Mouse (Mus musculus) hindbrain, embryonic 12.5 days (tissue): Measurements from ENCODE around the gene Cbr3. TPM values are rescaled to one million over a fixed set of nuclear protein-coding genes. Genes with fewer than 3 reads are reported as not detected.
"Not testable (repeated sequence)": the region's sequence is repeated elsewhere in the genome, so short reads cannot be mapped to it uniquely, and the experiment has no call there.

Experiments used
- ATAC-seq: fragments of 200-750 bp; cut with Nextera tagmentation; 2 replicates; pipeline ENCODE4 v1.8.0; 2017; ENCODE audit warnings: moderate TSS enrichment; ENCODE audit not compliant: low FRiP score
- H3K27ac ChIP-seq: fragments of 300-500 bp; sonication (generic); 2 replicates; pipeline ENCODE4 v1.5.1; 2016; ENCODE audit warnings: mild to moderate bottlenecking
- H3K27me3 ChIP-seq: fragments of 300-500 bp; sonication (generic); 2 replicates; pipeline ENCODE4 v1.6.1; 2016; ENCODE audit warnings: mild to moderate bottlenecking
- H3K36me3 ChIP-seq: fragments of 300-500 bp; sonication (generic); 2 replicates; pipeline ENCODE4 v1.6.1; 2016; ENCODE audit warnings: mild to moderate bottlenecking
- H3K4me1 ChIP-seq: fragments of 300-500 bp; sonication (generic); 2 replicates; pipeline ENCODE4 v1.6.1; 2016
- H3K4me2 ChIP-seq: fragments of 300-500 bp; sonication (generic); replicated peaks from 2 replicates; pipeline ENCODE4 v1.6.1; 2016; ENCODE audit warnings: mild to moderate bottlenecking
- H3K4me3 ChIP-seq: fragments of 300-500 bp; sonication (generic); 2 replicates; pipeline ENCODE4 v1.5.1; 2016; ENCODE audit warnings: mild to moderate bottlenecking
- H3K9ac ChIP-seq: fragments of 300-500 bp; sonication (generic); 2 replicates; pipeline ENCODE4 v1.6.1; 2016; ENCODE audit warnings: mild to moderate bottlenecking, moderate library complexity
- H3K9me3 ChIP-seq: fragments of 300-500 bp; sonication (generic); replicated peaks from 2 replicates; pipeline ENCODE4 v1.6.1; 2016; ENCODE audit warnings: mild to moderate bottlenecking
- WGBS: fragments of 180-500 bp; shearing (Covaris S2); methylation state at CpG from one replicate; pipeline ENCODE4 v1.1.7; 2016; 5-methylcytosine and 5-hydroxymethylcytosine counted together
- polyA plus RNA-seq: library from polyadenylated mRNA; unstranded; fragments of >200 nt; fragmentation: Nextera tagmentation; extraction: Ambion mirVana; gene quantifications from 2 replicates; pipeline ENCODE4 v1.2.1, GENCODE M21; 2016

The Cbr3 gene
- polyA plus RNA-seq, 1 experiment from 2014 or later = 0.30 TPM

DNA sequence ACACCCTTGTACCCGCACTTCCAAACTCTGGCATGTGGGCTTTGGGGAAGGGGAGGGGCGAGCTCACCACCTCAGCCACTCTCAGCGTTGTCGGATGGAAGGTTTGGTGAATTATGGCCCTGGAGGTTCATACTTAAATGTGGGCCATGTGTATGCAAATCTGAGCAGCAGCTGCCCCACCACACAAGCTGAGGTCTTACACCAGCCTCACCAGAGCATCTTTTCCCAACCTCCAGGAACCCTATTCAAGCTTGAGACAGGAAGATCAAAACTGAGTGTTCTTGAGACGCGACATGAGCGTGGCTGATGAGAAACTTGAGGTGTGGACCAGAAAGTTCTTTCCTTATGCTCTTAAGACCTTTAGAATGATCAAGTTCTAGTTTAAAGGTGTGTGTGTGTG is 1.4 kb downstream of the Cbr3 start:
- WGBS = 31% methylated on average over 7 of the region's 7 CpGs
- no peak overlapping the region for H3K4me3 ChIP-seq
- H3K36me3 ChIP-seq = no peaks in the 10 kb centered on the region
- no peak overlapping the region for H3K9ac ChIP-seq
- H3K27me3 ChIP-seq = peaks cover 51% of the 10 kb centered on the region
- no peak overlapping the region for H3K4me2 ChIP-seq
- no peak for ATAC-seq
- H3K27ac ChIP-seq = no peak overlapping the region
- H3K4me1 ChIP-seq = peaks cover 15% of the 10 kb centered on the region
- 0 out of 2 replicates have a peak, but pooled peaks cover 3% of the 10 kb centered on the region for H3K9me3 ChIP-seq

- ATAC-seq, H3K4me3 ChIP-seq, H3K27ac ChIP-seq, H3K36me3 ChIP-seq, H3K9ac ChIP-seq, H3K9me3 ChIP-seq, H3K4me2 ChIP-seq: not testable (repeated sequence)
- H3K4me1 ChIP-seq = peaks cover 15% of the 10 kb centered on the region
- H3K27me3 ChIP-seq = peaks cover 45% of the 10 kb centered on the region
- 96% methylated on average over 3 of the region's 3 CpGs for WGBS
These were observed 2.8 kb downstream of the Cbr3 start for GRCm38 (mm10) chr16:93685783-93686182.

- Histone ChIP-seq H3K27me3 (peaks cover 39% of the 10 kb centered on the region), H3K4me3 (no peak overlapping the region), H3K27ac (no peak overlapping the region), H3K4me2 (no peak overlapping the region), H3K9me3 (0 out of 2 replicates have a peak, but pooled peaks cover 3% of the 10 kb centered on the region), H3K4me1 (peaks cover 15% of the 10 kb centered on the region), H3K9ac (no peak overlapping the region), H3K36me3 (no peaks in the 10 kb centered on the region)
- 81% methylated on average over 5 of the region's 7 CpGs for WGBS
- no peak for ATAC-seq
These were observed 3.4 kb downstream of the Cbr3 start for GRCm38 (mm10) chr16:93686421-93686820.

DNA sequence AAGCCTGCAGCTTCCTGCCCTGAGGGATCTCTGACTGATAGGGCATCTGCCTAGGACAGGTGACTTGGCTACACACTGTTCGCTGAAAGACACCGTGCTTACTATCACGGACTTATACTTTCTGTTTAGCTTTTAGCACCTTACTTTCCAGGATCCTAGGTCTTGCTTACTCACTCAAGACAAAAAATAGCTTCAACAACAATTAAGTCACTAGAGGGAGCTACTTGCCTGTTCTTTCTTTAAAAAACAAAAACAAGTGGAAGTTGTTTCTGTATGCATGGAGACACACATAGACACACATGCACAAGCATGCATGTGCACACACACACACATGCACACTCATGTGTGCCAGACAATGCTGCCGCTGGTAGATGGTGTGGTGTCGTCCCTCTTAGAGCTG is 3.9 kb downstream of the Cbr3 start:
- Histone ChIP-seq H3K4me1 (peaks cover 15% of the 10 kb centered on the region), H3K9me3 (0 out of 2 replicates have a peak, but pooled peaks cover 3% of the 10 kb centered on the region), H3K9ac (no peak overlapping the region), H3K36me3 (no peaks in the 10 kb centered on the region), H3K4me2 (no peak overlapping the region), H3K27me3 (peaks cover 33% of the 10 kb centered on the region), H3K27ac (no peak overlapping the region), H3K4me3 (no peak overlapping the region)
- WGBS = 46% methylated on average over 5 of the region's 5 CpGs
- no peak for ATAC-seq

GRCm38 (mm10) chr16:93691206-93691841 is 8.3 kb downstream of the Cbr3 start:
- WGBS = 80% methylated on average over 6 of the region's 6 CpGs
- no peak overlapping the region for H3K4me2 ChIP-seq
- ATAC-seq = no peak
- H3K27me3 ChIP-seq = no peaks in the 10 kb centered on the region
- no peaks in the 10 kb centered on the region for H3K9me3 ChIP-seq
- no peaks in the 10 kb centered on the region for H3K4me1 ChIP-seq
- H3K9ac ChIP-seq = no peak overlapping the region
- H3K36me3 ChIP-seq = no peaks in the 10 kb centered on the region
- H3K27ac ChIP-seq = no peak overlapping the region
- H3K4me3 ChIP-seq = no peak overlapping the region

DNA sequence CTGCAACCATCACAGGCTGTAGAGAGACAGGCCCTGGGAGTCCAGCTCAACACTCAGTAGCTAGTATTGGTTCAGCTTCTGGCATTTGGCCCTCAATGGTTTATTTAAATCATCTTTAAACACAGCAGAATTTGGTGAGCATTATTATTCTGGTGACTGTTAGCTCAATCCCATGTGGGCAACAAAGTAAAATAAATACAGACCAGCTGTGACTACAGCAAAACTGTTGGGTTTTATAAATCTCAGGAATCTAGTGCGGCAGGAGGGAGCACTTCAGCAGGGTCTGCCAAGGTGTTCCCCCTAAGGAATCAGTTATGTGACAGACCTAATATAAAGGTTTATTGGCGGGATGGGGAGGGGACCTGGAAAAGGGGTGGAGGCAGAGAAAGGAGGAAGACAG is 9.7 kb downstream of the Cbr3 start:
- no peak overlapping the region for H3K9ac ChIP-seq
- no peaks in the 10 kb centered on the region for H3K4me1 ChIP-seq
- H3K4me3 ChIP-seq = no peak overlapping the region
- ATAC-seq = no peak
- no peaks in the 10 kb centered on the region for H3K36me3 ChIP-seq
- 67% methylated on average over 2 of the region's 2 CpGs for WGBS
- H3K9me3 ChIP-seq = no peaks in the 10 kb centered on the region
- no peak overlapping the region for H3K27ac ChIP-seq
- H3K27me3 ChIP-seq = no peaks in the 10 kb centered on the region
- no peak overlapping the region for H3K4me2 ChIP-seq

DNA sequence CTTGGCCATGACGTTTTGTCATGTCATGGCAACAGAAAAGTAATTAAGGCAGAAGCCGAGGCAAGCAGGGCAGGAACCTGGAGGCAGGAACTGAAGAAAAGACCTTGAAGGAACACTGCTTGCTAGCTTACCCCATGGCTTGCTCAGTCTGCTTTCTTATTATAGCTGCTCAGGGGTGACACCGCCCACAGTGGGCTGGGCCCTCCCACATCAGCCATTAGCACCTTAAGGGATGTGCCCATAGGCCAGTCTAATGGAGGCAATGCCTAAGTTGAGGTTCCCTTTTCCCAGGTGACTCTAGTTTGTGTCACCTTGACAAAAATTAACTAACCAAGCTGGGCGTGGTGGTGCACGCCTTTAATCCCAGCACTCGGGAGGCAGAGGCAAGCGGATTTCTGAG is 24.1 kb downstream of the Cbr3 start:
- no peak for ATAC-seq
- Histone ChIP-seq H3K9ac (no peak overlapping the region), H3K4me1 (no peaks in the 10 kb centered on the region), H3K27me3 (peaks cover 17% of the 10 kb centered on the region), H3K4me3 (no peak overlapping the region), H3K36me3 (no peaks in the 10 kb centered on the region), H3K27ac (no peak overlapping the region), H3K4me2 (no peak overlapping the region), H3K9me3 (no peaks in the 10 kb centered on the region)
- 92% methylated on average over 7 of the region's 7 CpGs for WGBS

- no peak overlapping the region for H3K9ac ChIP-seq
- 88% methylated on average over 1 of the region's 1 CpGs for WGBS
- H3K27me3 ChIP-seq = peaks cover 22% of the 10 kb centered on the region
These were observed 26.2 kb downstream of the Cbr3 start for GRCm38 (mm10) chr16:93709217-93709616.

DNA sequence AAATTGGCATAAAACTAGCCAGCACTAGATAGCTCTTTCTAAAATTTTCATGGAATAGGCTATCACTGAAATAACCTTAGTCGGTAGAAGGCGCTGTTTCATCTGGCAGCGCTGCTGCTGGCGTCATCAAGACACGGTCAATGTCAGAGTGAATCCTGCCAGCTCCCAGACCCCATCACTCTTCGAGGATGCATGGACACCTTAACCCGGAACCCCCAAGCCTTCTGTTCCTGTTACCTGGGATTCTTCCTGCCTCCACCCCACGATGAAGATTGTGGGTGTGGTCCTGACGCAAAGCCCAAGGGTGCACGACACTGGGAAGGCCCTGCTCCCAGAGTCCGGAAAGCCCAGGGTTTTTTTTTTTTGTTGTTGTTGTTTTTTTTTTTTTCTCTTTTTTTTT is 27.9 kb downstream of the Cbr3 start:
- Histone ChIP-seq H3K36me3 (no peaks in the 10 kb centered on the region), H3K4me2 (peak overlapping the region; percentile 74), H3K27ac (peak overlapping the region; percentile 46; the same call in 1 of the 2 replicates), H3K4me3 (peak overlapping the region; percentile 49), H3K27me3 (peaks cover 22% of the 10 kb centered on the region), H3K9ac (no peak overlapping the region), H3K9me3 (no peaks in the 10 kb centered on the region), H3K4me1 (peaks cover 13% of the 10 kb centered on the region)
- peak; percentile 46 for ATAC-seq
- under 1% methylated on average over 11 of the region's 11 CpGs for WGBS

More at GRCm38 (mm10) chr16:93709217-93709616, 26.2 kb downstream of the Cbr3 start:
- ATAC-seq = no peak
- Histone ChIP-seq H3K4me2 (no peak overlapping the region), H3K4me1 (peaks cover 7% of the 10 kb centered on the region), H3K27ac (no peak overlapping the region), H3K9me3 (no peaks in the 10 kb centered on the region), H3K4me3 (no peak overlapping the region), H3K36me3 (no peaks in the 10 kb centered on the region)

DNA sequence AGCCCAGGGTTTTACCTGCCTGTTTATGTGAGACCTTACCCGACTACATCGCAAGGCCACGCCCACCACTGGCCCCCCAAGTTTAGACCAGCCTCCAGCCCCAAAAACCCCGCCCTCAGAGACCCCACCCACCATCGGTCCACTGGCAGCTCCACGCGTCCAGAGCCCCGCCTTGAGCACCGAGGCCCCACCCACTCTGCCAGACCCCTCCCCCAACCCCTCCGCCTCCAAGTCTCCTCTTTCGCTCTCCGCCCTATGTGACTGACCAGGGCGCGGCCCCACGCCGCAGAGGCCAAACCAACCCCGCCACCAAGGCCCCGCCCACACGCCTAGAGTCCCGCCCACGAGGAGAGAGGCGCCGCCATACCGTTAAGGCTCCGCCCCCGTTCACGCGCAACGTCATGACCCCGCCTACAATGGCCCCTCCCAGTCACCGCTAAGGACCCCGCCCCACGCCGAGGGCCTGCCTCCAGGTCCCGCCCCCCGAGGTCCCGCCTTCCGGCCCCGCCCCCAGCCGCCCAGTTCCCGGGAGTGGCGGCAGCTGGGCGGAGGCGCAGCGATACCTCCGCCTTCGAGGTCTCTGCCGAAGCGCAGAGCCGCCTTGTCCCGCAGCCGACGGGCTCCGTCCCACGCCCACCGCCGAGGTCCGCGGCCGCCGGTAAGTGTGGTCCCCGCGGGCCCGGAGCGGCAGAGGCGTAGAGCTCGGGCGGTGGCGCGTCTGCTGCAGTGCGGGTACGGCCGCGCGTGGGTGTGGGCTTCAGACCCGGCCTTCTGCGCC is 28.6 kb downstream of the Cbr3 start, which contains the start of gene Dop1b:
Dop1b (plus strand) TSS at position 494 of the 778 bp plus-strand sequence.
- H3K27me3 ChIP-seq = peaks cover 19% of the 10 kb centered on the region
- peak within 1 kb of the TSS; percentile 74 for H3K4me2 ChIP-seq
- peaks cover 13% of the 10 kb centered on the region for H3K4me1 ChIP-seq
- WGBS = under 1% methylated on average over 73 of the region's 77 CpGs
- peak; percentile 92 for ATAC-seq
- H3K36me3 ChIP-seq = no peaks in the 10 kb centered on the region
- H3K9me3 ChIP-seq = no peaks in the 10 kb centered on the region
- peak within 1 kb of the TSS; percentile 46 for H3K27ac ChIP-seq
- peak within 1 kb of the TSS; percentile 49 for H3K4me3 ChIP-seq
- H3K9ac ChIP-seq = peak within 1 kb of the TSS; percentile 69

GRCm38 (mm10) chr16:93712189-93712885 is 29.3 kb downstream of the Cbr3 start:
- Histone ChIP-seq H3K4me3 (peak overlapping the region; percentile 49), H3K27me3 (peaks cover 12% of the 10 kb centered on the region), H3K4me1 (peaks cover 17% of the 10 kb centered on the region), H3K36me3 (no peaks in the 10 kb centered on the region), H3K9ac (peak overlapping the region; percentile 69), H3K27ac (peak overlapping the region; percentile 35), H3K9me3 (no peaks in the 10 kb centered on the region), H3K4me2 (peak overlapping the region; percentile 74)
- peak; percentile 49; the same call in 1 of the 2 replicates for ATAC-seq
- WGBS = 11% methylated on average over 31 of the region's 31 CpGs

DNA sequence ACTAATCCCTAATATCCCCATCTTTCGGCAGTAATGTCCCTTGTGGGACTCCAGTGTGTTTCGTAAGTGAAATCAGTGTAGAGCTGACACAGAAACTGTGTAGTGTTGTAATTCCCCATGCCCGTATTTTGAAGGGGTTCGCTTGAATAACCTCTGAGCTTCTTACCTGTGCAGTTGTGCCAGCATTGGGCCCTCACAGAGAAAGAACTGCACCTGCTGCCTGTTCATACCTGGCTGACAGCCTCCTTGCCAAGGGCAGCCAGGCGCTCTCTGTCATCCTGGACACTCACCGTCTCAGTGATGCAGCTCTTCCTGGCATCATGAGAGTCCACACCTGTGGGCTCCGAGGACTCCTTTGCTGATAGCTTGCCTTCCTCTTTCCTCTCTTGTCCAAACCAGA is 30.0 kb downstream of the Cbr3 start:
- H3K27me3 ChIP-seq = peaks cover 8% of the 10 kb centered on the region
- WGBS = 82% methylated on average over 7 of the region's 7 CpGs
- H3K9ac ChIP-seq = peak overlapping the region; percentile 69
- no peaks in the 10 kb centered on the region for H3K36me3 ChIP-seq
- peaks cover 19% of the 10 kb centered on the region for H3K4me1 ChIP-seq
- H3K4me2 ChIP-seq = peak overlapping the region; percentile 74
- H3K9me3 ChIP-seq = no peaks in the 10 kb centered on the region
- no peak overlapping the region for H3K27ac ChIP-seq
- ATAC-seq = no peak
- peak overlapping the region; percentile 49 for H3K4me3 ChIP-seq
